Mouse (Mus musculus): ENCODE measurements around the gene Eif2s1. TPM values are rescaled to one million over a fixed set of nuclear protein-coding genes. Genes with fewer than 3 reads are reported as not detected.

Eif2s1 gene
- polyA plus RNA-seq, 1 experiment from 2014 or later, result 188 TPM

DNA sequence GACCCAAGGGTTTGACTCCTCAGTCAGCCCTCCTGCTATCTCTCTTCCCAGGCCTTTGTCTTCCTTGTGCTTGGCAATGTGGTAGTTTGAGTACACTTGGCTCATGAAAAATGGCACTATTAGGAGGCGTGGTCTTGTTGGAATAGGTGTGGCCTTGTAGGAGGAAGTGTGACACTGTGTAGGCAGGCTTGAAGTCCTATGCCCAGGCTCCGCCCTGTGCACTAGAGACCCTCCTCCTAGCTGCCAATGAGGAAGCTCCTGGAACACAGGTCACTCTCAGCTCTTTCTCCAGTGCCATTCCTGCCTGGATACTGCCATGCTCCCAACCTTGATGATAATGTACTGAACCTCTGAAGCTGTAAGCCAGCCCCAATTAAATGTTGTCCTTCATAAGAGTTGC, 29.5 kb downstream of the Eif2s1 start:
- no peak for ATAC-seq (ENCODE audit: low FRiP score)
- no peaks in the 10 kb centered on the region for H3K4me1 ChIP-seq
- H3K27me3 ChIP-seq, result no peaks in the 10 kb centered on the region
- H3K9me3 ChIP-seq, result no peaks in the 10 kb centered on the region
- no peak overlapping the region for H3K9ac ChIP-seq
- 81% methylated on average over 2 of the region's 2 CpGs for WGBS
- H3K36me3 ChIP-seq (replicated peaks), result peaks cover 13% of the 10 kb centered on the region
- H3K4me3 ChIP-seq (replicated peaks), result no peak overlapping the region
- H3K4me2 ChIP-seq, result no peak overlapping the region
- no peak overlapping the region for H3K27ac ChIP-seq

DNA sequence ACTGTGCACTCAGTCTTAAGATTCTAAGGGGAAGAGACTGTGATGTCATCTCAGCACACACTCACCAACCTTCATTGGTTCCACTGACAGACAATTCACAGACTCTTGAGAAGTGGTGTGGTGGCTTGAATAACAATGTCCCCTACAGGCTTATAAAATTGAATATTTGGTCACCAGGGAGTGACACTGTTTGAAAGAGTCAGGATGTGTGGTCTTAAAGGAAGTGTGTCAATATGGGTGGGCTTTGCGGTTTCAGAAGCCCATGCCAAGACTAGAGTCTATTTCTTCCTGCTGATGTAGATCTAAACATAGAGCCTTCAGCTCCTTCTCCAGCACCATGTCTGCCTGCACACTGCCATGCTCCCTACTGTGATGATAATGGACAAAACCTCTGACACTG, 36.2 kb downstream of the Eif2s1 start:
- Histone ChIP-seq H3K27ac (no peak overlapping the region), H3K36me3 (replicated peaks) (no peaks in the 10 kb centered on the region), H3K4me3 (replicated peaks) (no peak overlapping the region), H3K4me2 (no peak overlapping the region), H3K4me1 (no peaks in the 10 kb centered on the region), H3K9me3 (no peaks in the 10 kb centered on the region), H3K9ac (no peak overlapping the region), H3K27me3 (no peaks in the 10 kb centered on the region)
- ATAC-seq (ENCODE audit: low FRiP score), result no peak
- 97% methylated on average over 1 of the region's 1 CpGs for WGBS

DNA sequence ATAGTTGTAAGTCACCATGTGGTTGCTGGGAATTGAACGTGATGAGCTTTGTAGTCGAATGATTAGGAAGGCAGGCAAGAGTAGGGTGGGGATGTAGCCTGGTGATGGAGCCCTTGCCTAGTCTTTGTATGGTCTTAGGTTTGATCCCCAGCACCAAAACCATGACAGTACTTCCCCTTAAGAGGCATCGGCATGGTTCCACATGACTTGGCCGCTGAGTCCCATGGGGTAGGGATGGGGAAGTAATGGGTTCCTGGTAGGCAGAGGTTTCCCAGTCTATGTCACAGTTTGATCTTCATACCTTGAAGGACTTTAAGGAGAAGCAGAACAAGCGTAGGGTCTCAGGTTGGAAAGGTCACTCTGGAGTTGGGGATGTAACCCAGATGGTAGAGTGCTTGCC, 39.8 kb downstream of the Eif2s1 start:
- WGBS, result 88% methylated on average over 5 of the region's 5 CpGs
- H3K9ac ChIP-seq, result no peak overlapping the region

DNA sequence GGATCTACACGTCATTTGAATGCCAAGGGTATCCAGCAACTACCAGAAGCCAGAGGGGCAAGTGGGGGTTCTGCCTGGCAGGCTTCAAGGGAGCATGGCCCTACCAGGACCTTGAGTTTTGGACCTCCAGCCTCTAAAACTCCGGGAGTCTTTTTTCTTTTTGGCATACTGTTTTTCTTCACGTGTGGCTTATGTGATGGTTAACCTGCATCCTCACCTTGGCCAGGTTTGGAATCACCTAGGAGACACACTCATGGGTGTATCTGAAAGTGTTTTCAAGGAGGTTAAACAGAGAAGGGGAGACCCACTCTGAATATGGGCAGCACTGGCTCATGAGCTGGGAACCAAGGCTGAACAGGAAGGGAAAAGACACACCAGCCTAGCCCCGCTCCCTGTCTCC, 41.7 kb downstream of the Eif2s1 start:
- Histone ChIP-seq H3K36me3 (replicated peaks) (no peaks in the 10 kb centered on the region), H3K4me2 (no peak overlapping the region), H3K27me3 (peaks cover 34% of the 10 kb centered on the region), H3K9ac (no peak overlapping the region), H3K4me1 (peaks cover 10% of the 10 kb centered on the region), H3K9me3 (no peaks in the 10 kb centered on the region), H3K27ac (no peak overlapping the region), H3K4me3 (replicated peaks) (no peak overlapping the region)
- ATAC-seq (ENCODE audit: low FRiP score), result no peak
- WGBS, result 81% methylated on average over 4 of the region's 4 CpGs

More for the DNA sequence above, 39.8 kb downstream of the Eif2s1 start:
- Histone ChIP-seq H3K4me1 (peaks cover 1% of the 10 kb centered on the region), H3K4me3 (replicated peaks) (no peak overlapping the region), H3K9me3 (no peaks in the 10 kb centered on the region), H3K27me3 (peaks cover 16% of the 10 kb centered on the region), H3K4me2 (no peak overlapping the region), H3K36me3 (replicated peaks) (no peaks in the 10 kb centered on the region), H3K27ac (no peak overlapping the region)
- ATAC-seq (ENCODE audit: low FRiP score), result no peak

DNA sequence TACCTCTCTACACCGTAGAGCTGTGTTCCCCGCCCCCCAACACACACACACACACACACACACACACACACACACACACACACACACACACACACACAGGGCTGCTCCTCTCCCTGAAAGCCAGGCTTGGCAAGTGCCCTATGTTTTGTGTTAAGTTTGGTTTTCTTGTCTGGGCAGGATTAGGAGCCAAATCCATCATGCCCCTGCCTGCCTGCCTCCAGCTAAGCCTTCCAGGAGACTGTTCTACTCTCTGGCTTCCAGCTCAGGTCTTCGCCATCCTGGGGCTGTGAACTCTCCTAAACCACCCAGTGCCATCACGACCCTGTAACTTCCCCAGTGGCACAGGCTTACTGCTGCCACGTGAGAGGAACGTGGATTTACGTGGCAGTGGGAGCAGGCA, 42.9 kb downstream of the Eif2s1 start:
- 89% methylated on average over 7 of the region's 7 CpGs for WGBS
- H3K27ac ChIP-seq, result no peak overlapping the region
- no peaks in the 10 kb centered on the region for H3K9me3 ChIP-seq
- ATAC-seq (ENCODE audit: low FRiP score), result no peak
- peaks cover 10% of the 10 kb centered on the region for H3K4me1 ChIP-seq
- H3K9ac ChIP-seq, result no peak overlapping the region
- no peaks in the 10 kb centered on the region for H3K36me3 ChIP-seq (replicated peaks)
- H3K27me3 ChIP-seq, result peaks cover 44% of the 10 kb centered on the region
- H3K4me2 ChIP-seq, result no peak overlapping the region
- no peak overlapping the region for H3K4me3 ChIP-seq (replicated peaks)

DNA sequence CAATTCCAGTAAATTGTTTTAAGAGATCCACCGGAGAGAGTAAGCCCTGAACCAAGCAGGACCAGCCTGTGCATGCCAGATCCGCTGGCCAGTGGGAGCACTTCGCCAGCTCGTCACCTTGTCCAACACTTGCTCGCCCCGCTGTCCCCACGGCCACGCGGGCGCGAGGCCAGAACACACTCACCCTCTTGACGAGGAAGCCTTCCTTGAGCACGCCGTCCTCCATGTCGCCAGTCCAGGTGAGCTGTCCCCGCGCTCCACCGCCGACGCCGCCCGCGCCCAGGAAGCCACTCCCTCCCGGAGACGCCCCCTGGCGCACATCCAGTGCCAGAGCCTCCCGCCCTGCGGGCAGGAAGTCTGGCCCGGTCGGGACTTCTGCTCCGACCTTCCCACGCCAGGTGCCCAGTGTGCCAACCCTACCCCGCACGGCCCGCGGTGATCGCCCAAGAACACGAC, 45.1 kb downstream of the Eif2s1 start, which contains the start of gene Plek2:
Plek2 (minus strand) TSS at position 258 of the 456 bp plus-strand sequence.
- Histone ChIP-seq H3K27me3 (peaks cover 66% of the 10 kb centered on the region), H3K4me2 (peak within 1 kb of the TSS; percentile 88), H3K9me3 (no peaks in the 10 kb centered on the region), H3K4me3 (replicated peaks) (peak within 1 kb of the TSS; percentile 47), H3K36me3 (replicated peaks) (no peaks in the 10 kb centered on the region), H3K27ac (no peak within 1 kb of the TSS), H3K4me1 (peaks cover 18% of the 10 kb centered on the region), H3K9ac (peak within 1 kb of the TSS; percentile 42)
- WGBS, result 1% methylated on average over 38 of the region's 38 CpGs
- ATAC-seq (ENCODE audit: low FRiP score), result peak; percentile 53; the same call in 1 of the 2 replicates

DNA sequence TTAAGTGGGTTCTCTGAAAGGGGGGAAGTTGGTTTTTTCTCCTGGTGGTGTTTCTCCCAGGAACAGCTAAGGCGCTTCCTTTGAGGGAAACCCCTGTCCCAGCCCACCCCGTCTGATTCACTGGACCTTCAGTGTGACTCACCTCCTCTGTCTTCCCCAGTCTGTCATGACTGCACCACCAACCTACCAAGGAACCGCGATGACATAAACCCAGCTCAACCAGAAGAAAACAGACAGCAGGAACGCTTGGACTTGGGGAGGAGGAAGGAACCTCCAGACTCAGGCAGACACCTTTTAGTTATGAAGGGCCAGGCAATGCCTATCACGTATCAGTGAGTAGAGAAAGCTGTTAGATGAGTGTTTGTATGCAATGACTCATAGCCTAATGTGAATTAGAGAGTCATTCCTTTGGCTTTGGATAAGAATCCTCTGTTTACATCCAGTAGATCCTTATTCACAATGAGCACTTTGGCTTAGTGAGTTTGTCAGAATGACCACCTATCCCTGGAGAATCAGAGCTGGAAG, 46.5 kb downstream of the Eif2s1 start:
- no peak overlapping the region for H3K27ac ChIP-seq
- H3K27me3 ChIP-seq, result peaks cover 80% of the 10 kb centered on the region
- WGBS, result 82% methylated on average over 6 of the region's 6 CpGs
- no peak for ATAC-seq (ENCODE audit: low FRiP score)
- no peaks in the 10 kb centered on the region for H3K36me3 ChIP-seq (replicated peaks)
- H3K4me1 ChIP-seq, result peaks cover 23% of the 10 kb centered on the region
- no peaks in the 10 kb centered on the region for H3K9me3 ChIP-seq
- H3K4me2 ChIP-seq, result no peak overlapping the region
- H3K4me3 ChIP-seq (replicated peaks), result no peak overlapping the region
- no peak overlapping the region for H3K9ac ChIP-seq

DNA sequence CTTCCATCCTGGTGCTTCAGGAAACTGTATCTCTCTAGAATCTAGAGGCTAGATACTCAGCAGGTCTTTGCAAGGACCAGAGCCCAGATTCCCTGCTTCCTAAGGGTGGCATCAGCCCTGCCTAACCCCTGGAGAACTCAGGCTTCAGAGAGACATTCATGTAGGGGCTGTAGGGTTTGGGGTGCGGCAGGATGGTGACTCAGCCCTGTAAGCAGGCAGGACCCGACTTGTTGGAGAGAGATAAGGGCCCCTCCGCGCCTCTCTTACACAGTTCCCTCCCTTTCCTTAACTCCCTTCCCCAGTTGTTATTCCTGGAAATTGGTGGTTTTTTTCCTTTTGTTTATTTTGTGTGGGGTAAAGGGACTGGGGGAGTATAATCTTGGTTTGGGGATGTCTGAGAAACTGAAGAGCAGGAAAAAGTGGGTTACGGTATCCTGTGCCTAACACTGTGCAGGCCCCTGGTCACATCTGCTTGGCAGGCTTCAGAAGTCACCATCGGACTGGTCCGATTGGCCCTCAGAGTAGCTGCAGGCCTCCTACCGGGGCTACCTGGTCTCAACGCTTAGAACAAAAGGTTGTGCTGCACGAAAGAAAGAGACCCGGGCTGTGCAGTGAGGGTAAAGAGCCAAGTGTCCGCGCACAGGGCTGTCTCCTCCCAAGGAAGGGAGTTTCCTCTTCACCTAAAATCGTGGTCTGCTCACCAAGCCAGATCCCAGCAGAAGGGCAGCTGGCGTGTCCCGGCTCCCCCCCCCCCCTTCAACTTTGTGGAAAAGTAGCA, 49.3 kb downstream of the Eif2s1 start:
- Histone ChIP-seq H3K27me3 (peaks cover 83% of the 10 kb centered on the region), H3K9ac (peak overlapping the region; percentile 42; the same call in 1 of the 2 replicates), H3K27ac (no peak overlapping the region), H3K9me3 (no peaks in the 10 kb centered on the region), H3K4me2 (peak overlapping the region; percentile 57), H3K4me3 (replicated peaks) (peak overlapping the region; percentile 36), H3K36me3 (replicated peaks) (no peaks in the 10 kb centered on the region), H3K4me1 (peaks cover 23% of the 10 kb centered on the region)
- no peak for ATAC-seq (ENCODE audit: low FRiP score)
- WGBS, result 9% methylated on average over 16 of the region's 16 CpGs

DNA sequence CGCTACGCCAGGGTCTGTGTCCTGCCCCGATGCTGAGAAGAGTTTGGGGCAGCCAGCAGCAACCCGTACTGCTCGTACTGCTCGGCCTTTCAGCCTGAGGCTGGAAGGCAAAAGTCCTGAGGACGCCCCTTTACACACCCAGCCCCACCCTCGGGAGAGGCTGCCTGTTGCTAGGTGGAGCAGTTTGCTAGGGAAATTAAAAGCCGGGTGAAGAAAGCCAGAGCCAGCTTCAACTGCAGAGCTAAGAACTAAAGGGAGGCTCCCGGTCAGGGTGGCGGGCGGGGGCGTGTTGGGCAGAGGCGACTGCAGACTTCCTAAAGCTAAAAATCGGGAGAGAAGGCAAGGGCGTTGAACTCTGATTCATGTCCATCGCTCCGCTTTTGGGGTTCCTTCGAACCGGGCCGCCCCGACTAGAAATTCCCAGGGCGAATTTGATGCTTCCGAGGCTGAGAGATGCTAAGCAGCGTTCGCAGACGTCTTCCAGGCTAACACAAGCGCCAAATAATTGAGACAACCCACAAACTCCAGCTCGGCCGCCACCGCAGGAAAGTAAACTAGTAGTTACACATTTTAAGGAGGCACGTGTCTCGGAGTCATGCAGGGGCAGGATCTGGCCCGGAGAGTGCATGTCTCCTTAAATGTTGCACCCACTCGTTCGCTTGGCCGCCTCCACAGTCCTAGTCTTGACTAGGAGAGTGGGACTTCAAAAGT, 50.2 kb downstream of the Eif2s1 start:
- WGBS, result under 1% methylated on average over 37 of the region's 37 CpGs
- H3K27ac ChIP-seq, result no peak overlapping the region
- peaks cover 18% of the 10 kb centered on the region for H3K4me1 ChIP-seq
- peak overlapping the region; percentile 57 for H3K4me2 ChIP-seq
- no peak for ATAC-seq (ENCODE audit: low FRiP score)
- H3K4me3 ChIP-seq (replicated peaks), result peak overlapping the region; percentile 36
- peaks cover 73% of the 10 kb centered on the region for H3K27me3 ChIP-seq
- peak overlapping the region; percentile 42 for H3K9ac ChIP-seq
- no peaks in the 10 kb centered on the region for H3K36me3 ChIP-seq (replicated peaks)
- H3K9me3 ChIP-seq, result no peaks in the 10 kb centered on the region

DNA sequence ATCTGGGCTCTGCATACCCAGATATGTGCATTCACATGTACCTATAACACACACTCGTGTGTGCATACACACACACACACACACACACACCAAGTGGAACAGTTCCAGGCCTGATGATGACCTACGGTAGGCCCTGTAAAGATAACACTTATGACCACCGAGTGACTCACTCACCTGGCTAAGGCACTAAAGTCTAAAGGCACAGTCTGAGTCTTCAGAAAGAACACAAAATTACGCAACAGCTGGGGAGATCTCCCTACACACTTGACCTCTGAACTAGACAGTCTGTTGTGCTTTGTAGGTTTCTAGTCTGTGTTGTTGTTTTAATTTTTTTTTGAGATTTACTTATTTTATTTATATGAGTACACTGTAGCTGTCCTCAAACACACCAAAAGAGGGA, 52.8 kb downstream of the Eif2s1 start:
- Histone ChIP-seq H3K9ac (no peak overlapping the region), H3K27ac (no peak overlapping the region), H3K36me3 (replicated peaks) (no peaks in the 10 kb centered on the region), H3K27me3 (peaks cover 49% of the 10 kb centered on the region), H3K4me3 (replicated peaks) (no peak overlapping the region), H3K4me1 (peaks cover 19% of the 10 kb centered on the region), H3K4me2 (no peak overlapping the region), H3K9me3 (no peaks in the 10 kb centered on the region)
- 85% methylated on average over 4 of the region's 4 CpGs for WGBS
- no peak for ATAC-seq (ENCODE audit: low FRiP score)

DNA sequence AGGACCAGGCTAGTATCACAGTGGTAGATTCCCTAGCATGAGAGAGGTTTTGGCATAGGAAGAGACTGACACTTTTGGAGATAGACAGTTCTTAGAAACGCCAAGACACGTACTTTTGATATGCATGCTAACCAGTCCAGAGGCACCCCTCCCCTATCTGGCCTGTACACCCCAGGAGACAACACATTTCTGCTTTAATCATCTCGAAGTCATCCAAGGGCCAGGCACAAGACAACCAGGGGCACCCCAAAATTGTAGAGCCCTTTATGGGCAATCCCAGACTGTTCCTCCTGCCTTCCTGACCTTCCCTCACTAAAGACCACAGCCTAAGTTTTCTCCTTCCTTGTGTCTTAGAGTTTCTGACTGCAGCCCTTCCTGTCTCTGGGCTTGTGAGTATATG, 53.9 kb downstream of the Eif2s1 start:
- ATAC-seq (ENCODE audit: low FRiP score), result no peak
- 88% methylated on average over 3 of the region's 3 CpGs for WGBS
- H3K9ac ChIP-seq, result no peak overlapping the region
- peaks cover 19% of the 10 kb centered on the region for H3K4me1 ChIP-seq
- no peaks in the 10 kb centered on the region for H3K9me3 ChIP-seq
- H3K36me3 ChIP-seq (replicated peaks), result no peaks in the 10 kb centered on the region
- peaks cover 38% of the 10 kb centered on the region for H3K27me3 ChIP-seq
- H3K27ac ChIP-seq, result 0 out of 2 replicates have a peak overlapping the region, but pooled peaks have one; percentile 6
- H3K4me2 ChIP-seq, result no peak overlapping the region
- H3K4me3 ChIP-seq (replicated peaks), result no peak overlapping the region

DNA sequence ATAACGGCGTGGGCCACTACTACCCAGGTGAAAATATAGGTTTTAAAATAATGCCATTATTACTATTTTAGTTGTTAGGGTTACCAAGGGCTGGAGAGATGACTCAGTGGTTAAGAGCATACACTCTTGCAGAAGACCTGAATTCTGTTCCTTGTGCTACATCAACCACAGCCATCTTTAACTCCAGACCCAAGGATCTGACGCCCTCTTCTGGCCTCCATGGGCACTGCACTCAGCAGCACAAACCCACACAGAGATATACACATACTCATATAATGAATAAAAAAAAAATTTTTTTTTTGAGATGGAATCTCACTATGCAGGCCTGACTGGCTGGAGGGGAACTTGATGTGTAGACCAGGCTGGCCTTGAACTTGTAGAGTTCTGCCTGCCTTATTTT, 54.7 kb downstream of the Eif2s1 start:
- no peak for ATAC-seq (ENCODE audit: low FRiP score)
- 76% methylated on average over 3 of the region's 3 CpGs for WGBS
- peaks cover 31% of the 10 kb centered on the region for H3K27me3 ChIP-seq
- no peak overlapping the region for H3K4me2 ChIP-seq
- H3K36me3 ChIP-seq (replicated peaks), result no peaks in the 10 kb centered on the region
- H3K4me3 ChIP-seq (replicated peaks), result no peak overlapping the region
- H3K27ac ChIP-seq, result no peak overlapping the region
- H3K9ac ChIP-seq, result no peak overlapping the region
- peaks cover 15% of the 10 kb centered on the region for H3K4me1 ChIP-seq
- no peaks in the 10 kb centered on the region for H3K9me3 ChIP-seq

All from forebrain, embryonic 12.5 days (tissue).